Mouse (Mus musculus): Measurements from ENCODE around the gene Mst1. TPM values are rescaled to one million over a fixed set of nuclear protein-coding genes. Genes with fewer than 3 reads are reported as not detected.

The Mst1 gene
- polyA plus RNA-seq, 1 experiment from 2014 or later, result not detected

DNA sequence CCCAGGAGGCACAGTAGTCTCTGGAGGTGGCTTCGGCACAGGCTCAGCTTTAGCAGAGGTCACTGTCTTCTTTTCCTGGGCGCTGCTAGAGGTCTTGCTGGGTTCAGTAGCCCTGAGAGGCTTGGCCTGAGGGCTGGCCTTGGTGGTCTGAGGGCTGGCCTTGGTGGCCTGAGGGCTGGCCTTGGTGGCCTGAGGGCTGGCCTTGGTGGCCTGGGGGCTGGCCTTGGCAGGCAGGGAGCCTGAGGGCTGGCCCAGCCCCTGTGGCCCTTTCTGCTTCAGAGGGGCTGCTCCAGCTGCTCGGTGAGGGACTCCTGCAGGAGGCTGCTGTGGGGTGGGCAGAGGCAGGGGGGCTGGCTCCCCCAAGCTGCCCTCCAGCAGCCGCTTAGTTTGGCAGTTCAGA is 36.9 kb downstream of the Mst1 start:
- peaks cover 62% of the 10 kb centered on the region for H3K36me3 ChIP-seq (ENCODE audit: control insufficient read depth, insufficient read depth, low read length)
- WGBS, result 60% methylated on average over 4 of the region's 4 CpGs
- DNase-seq, result no peak

DNA sequence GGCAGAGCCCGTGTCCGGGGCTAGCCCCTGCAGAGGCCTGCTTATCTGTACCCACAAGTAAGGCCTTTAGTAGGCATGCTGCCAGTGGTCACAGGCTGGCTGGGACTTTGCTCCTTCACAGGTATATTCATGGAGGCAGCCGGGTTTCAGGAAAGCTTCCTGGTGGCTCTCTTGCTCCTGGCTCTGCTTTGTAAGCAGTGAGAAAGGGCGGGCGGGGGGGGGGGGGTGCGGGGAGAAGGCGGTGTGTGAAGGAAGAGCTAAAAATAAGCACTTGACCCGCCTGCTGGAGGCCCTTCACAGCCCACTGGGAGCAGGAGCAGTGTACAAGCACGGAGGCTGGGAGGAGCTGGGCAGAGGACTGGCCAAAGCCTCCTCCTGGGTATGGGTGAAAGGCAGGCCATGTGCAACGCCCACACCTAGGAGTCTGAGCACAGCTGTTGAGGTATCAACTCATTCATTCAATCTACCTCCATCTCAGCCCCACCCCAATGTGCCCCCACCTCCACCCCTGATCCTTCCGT is 39.7 kb downstream of the Mst1 start:
- no peaks in the 10 kb centered on the region for H3K4me1 ChIP-seq (ENCODE audit: control insufficient read depth, insufficient read depth, low read length)
- 66% methylated on average over 11 of the region's 11 CpGs for WGBS
- H3K4me3 ChIP-seq (replicated peaks; ENCODE audit: low read depth, low read length), result no peak overlapping the region
- no peak overlapping the region for H3K9ac ChIP-seq (replicated peaks; ENCODE audit: low read length)
- H3K27ac ChIP-seq (replicated peaks; ENCODE audit: low read depth, low read length), result no peak overlapping the region
- no peaks in the 10 kb centered on the region for H3K9me3 ChIP-seq (ENCODE audit: control insufficient read depth, low read length)
- H3K36me3 ChIP-seq (ENCODE audit: control insufficient read depth, insufficient read depth, low read length), result peaks cover 40% of the 10 kb centered on the region
- H3K27me3 ChIP-seq (ENCODE audit: control insufficient read depth, insufficient read depth, low read length), result no peaks in the 10 kb centered on the region
- no peak for DNase-seq
- H3K4me2 ChIP-seq (ENCODE audit: low read length), result no peak overlapping the region
- no peak for ATAC-seq (ENCODE audit: low FRiP score, low TSS enrichment)

More for the DNA sequence above, 36.9 kb downstream of the Mst1 start:
- Histone ChIP-seq H3K4me2 (ENCODE audit: low read length) (no peak overlapping the region), H3K27ac (replicated peaks; ENCODE audit: low read depth, low read length) (no peak overlapping the region), H3K27me3 (ENCODE audit: control insufficient read depth, insufficient read depth, low read length) (no peaks in the 10 kb centered on the region), H3K4me3 (replicated peaks; ENCODE audit: low read depth, low read length) (no peak overlapping the region), H3K9me3 (ENCODE audit: control insufficient read depth, low read length) (no peaks in the 10 kb centered on the region), H3K4me1 (ENCODE audit: control insufficient read depth, insufficient read depth, low read length) (no peaks in the 10 kb centered on the region), H3K9ac (replicated peaks; ENCODE audit: low read length) (no peak overlapping the region)
- no peak for ATAC-seq (ENCODE audit: low FRiP score, low TSS enrichment)

DNA sequence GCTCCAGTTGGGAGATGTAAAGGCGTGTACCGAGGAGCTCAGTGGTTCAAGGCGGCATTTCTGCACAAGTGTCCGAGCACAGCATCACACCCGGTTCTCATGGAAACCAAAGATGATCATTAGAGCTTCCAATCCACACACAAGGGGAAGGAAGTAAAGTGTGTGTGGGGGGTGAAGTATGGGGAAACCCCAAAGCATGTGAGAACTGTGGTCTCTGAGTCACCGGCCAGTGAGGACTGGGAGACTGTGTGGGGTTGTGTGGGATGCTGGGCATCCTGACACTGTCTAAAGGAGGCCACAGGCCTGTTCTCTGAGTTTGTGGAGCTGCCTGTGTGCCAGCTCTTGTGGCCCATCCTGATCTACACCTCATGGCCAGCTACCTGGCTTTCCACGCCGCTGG is 40.4 kb downstream of the Mst1 start:
- ATAC-seq (ENCODE audit: low FRiP score, low TSS enrichment) (no peak), DNase-seq (no peak)
- Histone ChIP-seq H3K4me1 (ENCODE audit: control insufficient read depth, insufficient read depth, low read length) (no peaks in the 10 kb centered on the region), H3K27ac (replicated peaks; ENCODE audit: low read depth, low read length) (no peak overlapping the region), H3K9ac (replicated peaks; ENCODE audit: low read length) (no peak overlapping the region), H3K36me3 (ENCODE audit: control insufficient read depth, insufficient read depth, low read length) (peaks cover 39% of the 10 kb centered on the region), H3K4me3 (replicated peaks; ENCODE audit: low read depth, low read length) (no peak overlapping the region), H3K27me3 (ENCODE audit: control insufficient read depth, insufficient read depth, low read length) (no peaks in the 10 kb centered on the region), H3K9me3 (ENCODE audit: control insufficient read depth, low read length) (no peaks in the 10 kb centered on the region), H3K4me2 (ENCODE audit: low read length) (no peak overlapping the region)
- 94% methylated on average over 8 of the region's 8 CpGs for WGBS

DNA sequence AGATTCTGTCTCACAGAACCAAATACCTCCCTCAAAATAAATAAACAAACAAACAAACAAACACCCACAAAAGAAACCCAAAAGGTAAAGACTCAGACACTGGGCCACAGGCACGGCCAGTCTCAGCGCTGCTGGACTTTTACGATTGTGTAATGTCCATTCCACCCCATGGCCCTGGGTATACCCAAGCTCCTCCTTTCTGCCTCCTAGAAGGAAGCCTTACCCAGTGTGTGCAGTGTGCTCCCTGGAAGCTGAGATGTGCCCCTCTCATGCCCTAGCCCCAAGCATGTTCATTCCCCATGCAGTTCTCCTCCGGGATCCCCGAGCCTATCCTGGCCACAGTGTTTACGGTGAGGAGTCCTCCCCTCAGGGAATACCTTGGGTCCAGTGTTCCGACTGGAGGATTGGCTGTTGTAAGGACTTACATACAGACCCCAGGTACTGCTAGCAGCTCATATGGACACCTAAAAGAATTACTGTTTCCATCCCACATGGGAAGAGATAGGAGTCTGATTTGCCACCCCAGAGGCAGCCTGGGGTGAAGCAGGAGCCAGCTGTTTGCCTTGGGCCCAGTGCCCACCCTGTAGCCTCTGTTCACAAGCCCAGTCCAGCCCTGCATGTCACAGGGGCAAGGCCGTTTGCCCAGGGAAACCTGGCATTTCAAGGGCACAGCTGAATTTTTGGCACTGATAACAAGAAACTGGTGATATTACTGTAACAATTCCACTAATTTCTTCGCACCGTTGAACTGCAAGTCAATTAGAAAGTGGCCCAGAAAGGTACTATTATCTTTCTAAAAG is 41.1 kb downstream of the Mst1 start:
- ATAC-seq (ENCODE audit: low FRiP score, low TSS enrichment), result no peak
- H3K27me3 ChIP-seq (ENCODE audit: control insufficient read depth, insufficient read depth, low read length), result no peaks in the 10 kb centered on the region
- no peak for DNase-seq
- H3K4me1 ChIP-seq (ENCODE audit: control insufficient read depth, insufficient read depth, low read length), result no peaks in the 10 kb centered on the region
- no peak overlapping the region for H3K4me2 ChIP-seq (ENCODE audit: low read length)
- no peaks in the 10 kb centered on the region for H3K9me3 ChIP-seq (ENCODE audit: control insufficient read depth, low read length)
- H3K9ac ChIP-seq (replicated peaks; ENCODE audit: low read length), result no peak overlapping the region
- H3K27ac ChIP-seq (replicated peaks; ENCODE audit: low read depth, low read length), result no peak overlapping the region
- no peak overlapping the region for H3K4me3 ChIP-seq (replicated peaks; ENCODE audit: low read depth, low read length)
- WGBS, result 88% methylated on average over 10 of the region's 10 CpGs
- peaks cover 39% of the 10 kb centered on the region for H3K36me3 ChIP-seq (ENCODE audit: control insufficient read depth, insufficient read depth, low read length)

DNA sequence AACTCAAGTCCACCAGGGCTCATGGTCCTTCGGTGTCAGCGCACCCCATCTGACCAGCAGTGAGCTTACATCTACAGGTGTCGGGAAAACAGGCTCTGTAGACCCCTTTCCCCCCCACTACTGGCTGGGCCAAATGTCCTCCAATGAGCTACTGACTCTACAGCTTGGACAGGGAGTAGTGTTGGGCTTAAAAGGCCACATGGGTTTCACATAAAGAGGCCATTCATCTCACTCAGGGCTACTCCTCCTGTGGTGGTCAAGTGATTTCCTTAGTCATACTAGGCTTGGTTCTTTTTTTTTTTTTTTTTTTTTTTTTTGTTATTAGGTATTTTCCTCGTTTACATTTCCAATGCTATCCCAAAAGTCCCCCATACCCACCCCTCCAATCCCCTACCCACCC is 43.7 kb downstream of the Mst1 start:
- no peak for DNase-seq
- H3K27me3 ChIP-seq (ENCODE audit: control insufficient read depth, insufficient read depth, low read length), result no peaks in the 10 kb centered on the region
- H3K4me2 ChIP-seq (ENCODE audit: low read length), result no peak overlapping the region
- H3K9ac ChIP-seq (replicated peaks; ENCODE audit: low read length), result no peak overlapping the region
- no peaks in the 10 kb centered on the region for H3K9me3 ChIP-seq (ENCODE audit: control insufficient read depth, low read length)
- H3K4me1 ChIP-seq (ENCODE audit: control insufficient read depth, insufficient read depth, low read length), result no peaks in the 10 kb centered on the region
- no peak for ATAC-seq (ENCODE audit: low FRiP score, low TSS enrichment)
- H3K36me3 ChIP-seq (ENCODE audit: control insufficient read depth, insufficient read depth, low read length), result peaks cover 31% of the 10 kb centered on the region
- H3K27ac ChIP-seq (replicated peaks; ENCODE audit: low read depth, low read length), result no peak overlapping the region
- WGBS, result 92% methylated on average over 4 of the region's 4 CpGs
- H3K4me3 ChIP-seq (replicated peaks; ENCODE audit: low read depth, low read length), result no peak overlapping the region

DNA sequence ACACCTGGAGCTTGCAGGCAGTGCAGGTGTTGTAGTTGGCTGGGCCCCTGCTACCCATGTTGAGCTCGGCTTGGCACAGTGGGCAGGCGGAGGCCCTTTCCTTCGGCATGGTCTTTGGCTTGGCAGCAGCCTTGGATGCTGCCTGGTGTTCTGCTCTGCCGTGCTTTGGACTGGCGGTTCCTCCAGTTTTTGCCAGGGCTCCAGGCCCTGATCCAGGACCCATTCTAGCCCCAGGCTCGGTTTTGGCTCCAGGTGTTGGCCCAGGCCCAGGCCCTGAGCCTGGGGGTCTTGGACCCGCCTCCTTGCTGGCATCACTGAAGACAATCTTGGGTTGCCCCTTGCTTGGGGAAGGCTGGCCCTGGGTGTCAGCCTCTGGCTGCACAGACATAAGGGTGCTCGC is 45.5 kb downstream of the Mst1 start:
- ATAC-seq (ENCODE audit: low FRiP score, low TSS enrichment), result no peak
- Histone ChIP-seq H3K4me2 (ENCODE audit: low read length) (no peak overlapping the region), H3K9me3 (ENCODE audit: control insufficient read depth, low read length) (no peaks in the 10 kb centered on the region), H3K4me1 (ENCODE audit: control insufficient read depth, insufficient read depth, low read length) (no peaks in the 10 kb centered on the region), H3K4me3 (replicated peaks; ENCODE audit: low read depth, low read length) (no peak overlapping the region), H3K9ac (replicated peaks; ENCODE audit: low read length) (no peak overlapping the region), H3K36me3 (ENCODE audit: control insufficient read depth, insufficient read depth, low read length) (peaks cover 41% of the 10 kb centered on the region), H3K27me3 (ENCODE audit: control insufficient read depth, insufficient read depth, low read length) (no peaks in the 10 kb centered on the region), H3K27ac (replicated peaks; ENCODE audit: low read depth, low read length) (no peak overlapping the region)
- WGBS, result 89% methylated on average over 8 of the region's 8 CpGs
- no peak for DNase-seq

DNA sequence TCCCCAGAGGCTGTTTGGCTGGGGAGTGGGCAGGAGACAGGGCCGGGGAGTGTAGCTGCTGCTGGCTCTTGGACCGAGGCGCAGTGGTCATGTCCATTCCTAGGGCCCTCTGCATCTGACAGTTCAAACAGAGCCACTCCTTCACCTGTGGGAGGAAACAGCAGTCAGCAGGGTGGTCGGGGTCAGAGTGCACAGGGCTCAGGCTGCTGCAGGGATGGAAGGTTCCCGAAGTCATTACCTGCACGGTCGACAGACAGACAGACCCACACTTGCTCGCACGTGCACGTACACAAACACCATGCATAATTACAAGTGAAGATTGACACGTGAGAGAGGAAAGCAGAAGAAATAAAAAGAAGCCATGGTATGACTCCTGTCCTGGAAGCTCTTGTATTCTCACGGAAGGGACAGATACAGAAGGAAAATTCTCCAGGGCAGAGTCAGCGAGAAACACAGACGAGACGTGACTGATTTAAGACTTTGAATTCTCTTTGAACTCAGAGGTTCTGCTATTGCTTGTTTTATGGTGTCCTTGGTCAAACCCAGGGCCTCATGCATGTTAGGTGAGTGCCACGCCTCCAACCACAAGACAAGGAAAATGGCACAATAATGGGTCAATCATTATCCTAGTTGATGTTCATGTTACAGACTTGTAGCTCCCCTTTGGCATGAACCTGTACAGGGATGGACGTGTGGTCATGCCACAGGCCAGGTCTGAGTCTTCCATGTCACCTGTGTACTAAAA is 46.4 kb downstream of the Mst1 start:
- Histone ChIP-seq H3K4me1 (ENCODE audit: control insufficient read depth, insufficient read depth, low read length) (no peaks in the 10 kb centered on the region), H3K36me3 (ENCODE audit: control insufficient read depth, insufficient read depth, low read length) (peaks cover 38% of the 10 kb centered on the region), H3K9me3 (ENCODE audit: control insufficient read depth, low read length) (no peaks in the 10 kb centered on the region), H3K27ac (replicated peaks; ENCODE audit: low read depth, low read length) (no peak overlapping the region), H3K4me2 (ENCODE audit: low read length) (no peak overlapping the region), H3K27me3 (ENCODE audit: control insufficient read depth, insufficient read depth, low read length) (no peaks in the 10 kb centered on the region), H3K9ac (replicated peaks; ENCODE audit: low read length) (no peak overlapping the region), H3K4me3 (replicated peaks; ENCODE audit: low read depth, low read length) (no peak overlapping the region)
- ATAC-seq (ENCODE audit: low FRiP score, low TSS enrichment) (no peak), DNase-seq (no peak)
- WGBS, result 86% methylated on average over 17 of the region's 17 CpGs

DNA sequence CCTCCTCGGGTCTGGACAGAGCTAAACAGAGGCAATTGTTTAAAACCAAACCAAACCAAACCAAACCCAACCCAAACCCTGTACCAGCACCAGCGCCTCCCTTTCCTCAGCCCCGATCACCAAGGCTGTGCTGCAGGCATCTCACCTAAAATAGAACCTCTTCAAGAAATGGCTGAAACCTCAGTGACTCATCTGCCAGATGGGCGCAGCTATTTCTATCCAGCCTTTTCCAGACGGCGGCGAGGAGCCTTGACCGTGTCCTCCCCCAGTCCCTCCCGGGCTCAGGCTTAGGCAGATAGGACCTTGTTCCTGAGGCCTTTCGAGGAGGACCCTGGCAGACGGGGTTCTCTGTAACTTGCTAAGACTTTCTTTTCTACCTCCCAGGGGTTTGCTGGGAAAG is 48.0 kb downstream of the Mst1 start:
- H3K27ac ChIP-seq (replicated peaks; ENCODE audit: low read depth, low read length), result no peak overlapping the region
- H3K27me3 ChIP-seq (ENCODE audit: control insufficient read depth, insufficient read depth, low read length), result no peaks in the 10 kb centered on the region
- no peaks in the 10 kb centered on the region for H3K9me3 ChIP-seq (ENCODE audit: control insufficient read depth, low read length)
- DNase-seq (no peak), ATAC-seq (ENCODE audit: low FRiP score, low TSS enrichment) (no peak)
- no peak overlapping the region for H3K4me2 ChIP-seq (ENCODE audit: low read length)
- H3K4me3 ChIP-seq (replicated peaks; ENCODE audit: low read depth, low read length), result no peak overlapping the region
- 88% methylated on average over 11 of the region's 11 CpGs for WGBS
- peaks cover 30% of the 10 kb centered on the region for H3K36me3 ChIP-seq (ENCODE audit: control insufficient read depth, insufficient read depth, low read length)
- H3K4me1 ChIP-seq (ENCODE audit: control insufficient read depth, insufficient read depth, low read length), result no peaks in the 10 kb centered on the region
- H3K9ac ChIP-seq (replicated peaks; ENCODE audit: low read length), result no peak overlapping the region

Data from midbrain, embryonic 14.5 days (tissue).